Mouse (Mus musculus) liver, embryonic 14.5 days (tissue): ENCODE data around the gene Fam131a.

Experiments used
- CTCF ChIP-seq: IDR thresholded peaks from 2 replicates; pipeline ENCODE4 v1.5.1; 2016; ENCODE audit warnings: antibody characterized with exemption, low read depth, control low read depth
- EP300 ChIP-seq: IDR thresholded peaks from 2 replicates; pipeline ENCODE4 v1.6.1; 2016; ENCODE audit warnings: antibody characterized with exemption, low read depth

- TF ChIP-seq CTCF (no peak), EP300 (no peak)
Measured at GRCm38 (mm10) chr16:20694781-20695180, 1.7 kb downstream of the Fam131a start.
